Mouse (Mus musculus) retina, embryonic 14.5 days (tissue): ENCODE measurements around the gene Arnt2.

ENCODE experiments used
- DNase-seq: peaks from one replicate; pipeline ENCODE4 v3.0.0-alpha.2; 2015; ENCODE audit warnings: low spot score

Gene Arnt2

GRCm38 (mm10) chr7:84343160-84343559 lies 66.8 kb downstream of the Arnt2 start:
- no peak for DNase-seq

- no peak for DNase-seq
These were observed 69.0 kb downstream of the Arnt2 start for GRCm38 (mm10) chr7:84341001-84341400.

- DNase-seq, result no peak
These were observed 70.8 kb downstream of the Arnt2 start for GRCm38 (mm10) chr7:84339186-84339585.

- DNase-seq, result no peak
These were observed 72.2 kb downstream of the Arnt2 start for GRCm38 (mm10) chr7:84337768-84338167.

- no peak for DNase-seq
These were observed 73.1 kb downstream of the Arnt2 start for GRCm38 (mm10) chr7:84336907-84337306.

- DNase-seq, result no peak
These were observed 73.4 kb downstream of the Arnt2 start for GRCm38 (mm10) chr7:84336580-84336886.

GRCm38 (mm10) chr7:84335766-84336579 lies 74.0 kb downstream of the Arnt2 start:
- no peak for DNase-seq

GRCm38 (mm10) chr7:84333996-84334395 lies 76.0 kb downstream of the Arnt2 start:
- no peak for DNase-seq

- DNase-seq, result no peak
These were observed 77.4 kb downstream of the Arnt2 start for GRCm38 (mm10) chr7:84332295-84333168.

GRCm38 (mm10) chr7:84329174-84329583 lies 80.8 kb downstream of the Arnt2 start:
- DNase-seq, result no peak

- peak; percentile 5 for DNase-seq
These were observed 81.2 kb downstream of the Arnt2 start for GRCm38 (mm10) chr7:84328770-84329169.

GRCm38 (mm10) chr7:84325570-84326328 lies 84.2 kb downstream of the Arnt2 start:
- no peak for DNase-seq

GRCm38 (mm10) chr7:84321542-84321941 lies 88.4 kb downstream of the Arnt2 start:
- DNase-seq, result no peak

GRCm38 (mm10) chr7:84315353-84316003 lies 94.5 kb downstream of the Arnt2 start:
- DNase-seq, result peak; percentile 5

GRCm38 (mm10) chr7:84314742-84315141 lies 95.2 kb downstream of the Arnt2 start:
- no peak for DNase-seq

GRCm38 (mm10) chr7:84311624-84312023 lies 98.4 kb downstream of the Arnt2 start:
- no peak for DNase-seq

GRCm38 (mm10) chr7:84310909-84311311 lies 99.1 kb downstream of the Arnt2 start:
- no peak for DNase-seq

- DNase-seq, result no peak
These were observed 102.5 kb downstream of the Arnt2 start for GRCm38 (mm10) chr7:84307329-84307925.

- no peak for DNase-seq
These were observed 109.7 kb downstream of the Arnt2 start for GRCm38 (mm10) chr7:84300261-84300660.

- no peak for DNase-seq
These were observed 110.4 kb downstream of the Arnt2 start for GRCm38 (mm10) chr7:84299601-84300000.

GRCm38 (mm10) chr7:84293054-84293453 lies 116.9 kb downstream of the Arnt2 start:
- DNase-seq, result no peak

GRCm38 (mm10) chr7:84287226-84287587 lies 122.8 kb downstream of the Arnt2 start:
- DNase-seq, result no peak
